Mouse (Mus musculus) CD4-positive, CD25-positive, alpha-beta regulatory T cell, adult 4 months (primary cell): ENCODE measurements around the gene Zfp961. TPM values are rescaled to one million over a fixed set of nuclear protein-coding genes. Genes with fewer than 3 reads are reported as not detected.
"Not testable (repeated sequence)": the region's sequence is repeated elsewhere in the genome, so short reads cannot be mapped to it uniquely, and the experiment has no call there.

ENCODE experiments used
- ATAC-seq: one replicate; pipeline ENCODE4 v1.8.0; 2017
- polyA plus RNA-seq, 2 experiments: library from polyadenylated mRNA; unstranded; fragments of 100-300 nt; shearing (Covaris generic); gene quantifications; one replicate each; pipeline ENCODE4 v1.2.1; 2017

The Zfp961 gene
- polyA plus RNA-seq, 2 experiments from 2014 or later, result 24.5 to 27.3 TPM

- no peak for ATAC-seq
These were observed 13.2 kb downstream of the Zfp961 start for GRCm38 (mm10) chr8:71964051-71964450.

GRCm38 (mm10) chr8:71965166-71965565 lies 14.3 kb downstream of the Zfp961 start:
- ATAC-seq, result no peak

- no peak for ATAC-seq
These were observed 15.6 kb downstream of the Zfp961 start for GRCm38 (mm10) chr8:71966411-71966810.

DNA sequence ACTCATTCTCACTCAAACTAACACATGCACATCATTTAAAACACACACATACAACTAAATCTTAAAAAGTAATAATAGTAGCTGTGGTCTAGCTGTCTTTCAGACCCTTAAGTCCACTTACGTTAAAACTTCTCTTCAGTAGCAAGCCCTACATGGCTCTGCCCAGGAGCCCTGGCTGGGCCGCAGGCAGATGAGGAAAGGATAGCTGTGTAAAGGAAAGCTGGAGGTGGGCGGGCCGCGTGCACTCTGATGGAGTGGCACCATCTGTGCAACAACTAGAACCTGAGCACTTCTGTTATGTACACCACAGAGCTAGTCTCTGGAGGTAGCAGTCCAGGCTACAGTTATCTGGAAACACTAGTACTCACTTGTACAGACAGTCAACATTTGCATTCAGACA lies 16.4 kb downstream of the Zfp961 start:
- ATAC-seq, result no peak

- no peak for ATAC-seq
These were observed 17.3 kb downstream of the Zfp961 start for GRCm38 (mm10) chr8:71968100-71968499.

DNA sequence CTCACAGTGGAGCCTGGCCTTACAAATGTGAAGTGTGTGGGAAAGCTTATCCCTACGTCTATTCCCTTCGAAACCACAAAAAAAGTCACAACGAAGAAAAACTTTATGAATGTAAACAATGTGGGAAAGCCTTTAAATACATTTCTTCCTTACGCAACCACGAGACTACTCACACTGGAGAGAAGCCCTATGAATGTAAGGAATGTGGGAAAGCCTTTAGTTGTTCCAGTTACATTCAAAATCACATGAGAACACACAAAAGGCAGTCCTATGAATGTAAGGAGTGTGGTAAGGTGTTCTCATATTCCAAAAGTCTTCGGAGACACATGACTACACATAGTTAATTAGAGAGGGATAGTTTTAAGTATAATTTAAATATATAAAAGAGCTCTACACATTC lies 17.8 kb downstream of the Zfp961 start:
- no peak for ATAC-seq

- ATAC-seq, result peak; percentile 37
These were observed 21.1 kb downstream of the Zfp961 start for GRCm38 (mm10) chr8:71971945-71972344.

DNA sequence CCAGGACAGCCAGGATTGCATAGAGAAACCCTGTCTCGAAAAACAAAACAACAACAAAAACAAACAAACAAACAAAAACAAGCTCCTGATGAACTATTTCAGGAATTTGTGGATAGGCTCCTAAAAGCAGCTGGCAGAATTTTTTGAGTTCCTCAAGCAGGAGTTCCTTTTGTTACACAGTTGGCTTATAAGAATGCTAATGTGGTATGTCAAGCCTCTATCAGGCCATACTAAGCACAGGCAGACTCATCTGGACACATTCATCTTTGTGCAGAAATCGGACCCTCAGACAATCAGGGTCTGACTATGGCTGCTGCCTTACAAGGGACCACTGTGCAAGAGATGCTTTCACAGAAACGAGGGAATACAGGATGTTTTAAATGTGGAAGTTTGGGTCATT lies 23.4 kb downstream of the Zfp961 start:
- no peak for ATAC-seq

DNA sequence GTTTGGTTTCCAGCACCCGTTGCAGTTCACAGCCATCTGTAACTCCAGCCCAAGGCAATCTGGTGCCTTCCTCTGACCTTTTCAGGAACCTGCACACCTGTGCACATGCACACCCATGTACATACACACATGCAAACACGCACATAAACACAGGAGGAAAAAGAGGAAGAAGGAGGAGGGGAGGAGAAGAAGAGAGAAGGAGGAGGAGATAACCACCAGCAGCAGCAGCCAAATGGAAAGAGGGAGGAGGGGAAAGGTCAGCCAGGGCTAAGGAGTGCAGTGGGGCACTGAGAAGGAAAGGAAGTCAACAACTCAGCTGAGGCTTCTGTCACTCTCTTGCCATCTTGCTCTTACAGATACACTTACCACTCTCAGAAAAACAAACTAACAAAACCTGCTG lies 30.2 kb downstream of the Zfp961 start:
- ATAC-seq, result no peak

DNA sequence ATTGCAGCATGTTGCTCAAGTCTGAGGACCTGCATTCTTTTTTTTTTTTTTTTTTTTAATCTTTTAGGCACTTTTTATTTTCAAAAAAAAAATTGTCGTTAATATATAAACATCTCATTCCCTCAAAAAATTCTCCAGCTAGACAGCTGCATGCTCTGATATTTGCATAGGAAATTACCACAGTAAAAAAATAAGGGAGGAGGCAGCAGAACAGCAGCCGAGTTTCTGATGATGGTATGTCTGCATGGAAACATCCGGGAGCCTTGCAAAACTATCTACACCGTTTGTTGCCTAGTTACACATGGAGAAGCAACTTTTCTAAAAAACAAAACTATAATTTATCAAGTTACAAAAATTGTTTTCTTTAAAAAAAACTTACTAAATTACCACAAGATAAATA lies 30.6 kb downstream of the Zfp961 start:
- ATAC-seq, result no peak

DNA sequence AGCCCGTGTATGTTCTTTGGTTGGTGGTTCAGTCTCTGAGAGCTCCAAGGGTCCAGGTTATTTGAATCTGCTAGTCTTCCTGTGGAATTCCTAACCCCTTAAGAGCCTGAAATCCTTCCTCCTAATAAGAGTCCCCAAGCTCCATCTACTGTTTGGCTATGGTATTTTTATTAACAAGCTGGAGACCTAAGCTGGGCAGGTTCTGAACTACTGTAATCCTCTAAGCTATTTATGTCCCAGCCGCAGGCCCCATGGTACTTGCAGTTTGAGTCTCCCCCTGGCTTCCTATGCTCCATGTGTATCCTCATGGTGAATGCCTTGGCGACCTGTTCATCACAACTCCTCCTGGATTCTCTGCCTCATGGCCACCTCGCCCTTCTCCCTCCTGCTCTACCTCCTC lies 33.8 kb downstream of the Zfp961 start:
- no peak for ATAC-seq

DNA sequence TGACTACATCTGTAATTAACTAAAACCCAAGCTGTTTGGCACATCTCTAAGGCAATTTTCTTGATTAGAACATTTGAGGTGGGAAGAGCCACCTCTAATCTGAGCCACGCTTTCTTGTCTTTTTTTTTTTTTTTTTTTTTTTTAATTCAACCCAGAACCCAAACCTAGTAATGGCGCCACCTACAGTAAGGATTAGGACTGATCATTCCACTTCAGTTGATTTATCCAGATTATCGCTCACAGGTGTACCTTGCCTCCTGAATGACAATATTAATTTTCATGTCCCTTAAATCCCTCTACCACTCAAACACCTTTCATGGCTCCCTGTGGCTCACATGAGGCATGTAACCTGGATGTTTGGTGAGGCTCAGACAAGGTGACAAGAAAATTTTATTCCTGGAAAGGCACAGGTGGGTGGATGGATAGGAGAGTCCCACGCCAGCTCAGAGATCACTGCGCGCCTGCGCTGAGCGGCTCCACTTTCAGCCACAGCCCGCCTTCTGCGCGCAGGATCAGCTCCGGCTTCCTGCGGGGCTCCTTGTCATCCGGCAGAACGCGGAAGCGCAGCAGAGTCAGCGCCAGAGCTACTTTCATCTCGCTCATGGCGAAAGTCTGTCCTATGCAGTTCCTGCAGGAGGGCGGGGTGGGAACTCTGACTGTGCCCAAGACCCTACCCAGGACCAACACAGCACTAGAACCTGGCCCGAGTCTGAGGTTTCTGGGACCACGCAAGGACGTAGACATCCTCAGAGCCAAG lies 37.5 kb downstream of the Zfp961 start:
- peak; percentile 81 for ATAC-seq

GRCm38 (mm10) chr8:71988867-71989599 lies 38.2 kb downstream of the Zfp961 start:
- no peak for ATAC-seq

DNA sequence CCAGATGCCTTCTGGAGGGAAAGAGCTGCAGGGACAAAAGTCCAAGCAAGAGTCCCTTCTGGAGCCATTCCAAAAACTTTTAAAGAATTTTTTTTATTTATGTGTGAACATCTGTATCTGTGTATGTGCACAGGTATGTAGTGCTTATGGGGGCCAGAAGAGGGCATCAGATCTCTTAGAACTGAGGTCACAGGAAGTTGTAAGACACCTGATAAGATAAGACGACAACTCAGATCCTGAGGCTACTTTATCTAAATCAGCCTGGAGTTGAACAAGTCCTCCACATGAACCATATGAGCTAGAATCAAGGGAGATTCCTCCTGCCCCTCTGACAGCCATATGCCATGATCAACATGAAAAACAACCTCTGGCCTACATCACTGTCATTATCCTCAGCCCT lies 48.6 kb downstream of the Zfp961 start:
- ATAC-seq, result no peak

GRCm38 (mm10) chr8:72000223-72000622 lies 49.4 kb downstream of the Zfp961 start:
- no peak for ATAC-seq

DNA sequence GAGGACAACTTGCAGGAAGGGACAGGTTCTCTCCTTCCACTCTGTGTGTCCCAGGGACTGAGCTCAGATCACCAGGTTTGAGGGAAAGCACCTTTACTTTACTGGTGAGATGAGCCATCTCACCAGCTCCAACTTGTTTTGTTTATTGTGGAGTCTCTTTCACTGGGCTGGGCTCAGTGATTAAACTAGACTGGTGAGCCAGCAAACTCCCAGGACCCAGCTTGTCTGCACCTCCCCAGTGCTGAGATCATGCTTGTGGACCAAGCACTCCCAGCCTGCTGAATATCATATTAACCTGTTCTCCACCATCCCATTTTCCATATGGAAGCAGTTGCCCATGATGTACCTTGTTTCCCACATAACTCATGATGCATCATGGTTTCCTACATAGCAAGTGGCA lies 52.1 kb downstream of the Zfp961 start:
- ATAC-seq, result no peak

DNA sequence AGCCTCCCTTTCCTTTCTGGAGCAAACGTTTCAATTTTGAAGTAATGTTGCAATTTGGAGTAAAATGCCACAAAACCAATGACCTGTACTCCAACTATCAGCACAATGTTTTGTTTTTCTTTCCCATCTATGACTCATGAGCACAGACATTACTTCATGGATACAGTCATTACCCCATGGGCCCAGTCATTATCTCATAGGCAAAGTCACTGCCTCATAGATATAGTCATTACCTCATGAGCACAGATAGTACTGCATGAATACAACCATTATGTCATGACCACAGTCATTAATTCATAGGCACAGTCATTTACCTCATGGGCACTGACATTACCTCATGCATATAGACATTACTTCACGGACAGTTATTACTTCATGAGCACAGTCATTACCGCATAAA lies 55.1 kb downstream of the Zfp961 start:
- ATAC-seq, result no peak

GRCm38 (mm10) chr8:72006763-72007162 lies 55.9 kb downstream of the Zfp961 start:
- ATAC-seq, result no peak

GRCm38 (mm10) chr8:72008134-72008641 lies 57.4 kb downstream of the Zfp961 start:
- ATAC-seq, result no peak

DNA sequence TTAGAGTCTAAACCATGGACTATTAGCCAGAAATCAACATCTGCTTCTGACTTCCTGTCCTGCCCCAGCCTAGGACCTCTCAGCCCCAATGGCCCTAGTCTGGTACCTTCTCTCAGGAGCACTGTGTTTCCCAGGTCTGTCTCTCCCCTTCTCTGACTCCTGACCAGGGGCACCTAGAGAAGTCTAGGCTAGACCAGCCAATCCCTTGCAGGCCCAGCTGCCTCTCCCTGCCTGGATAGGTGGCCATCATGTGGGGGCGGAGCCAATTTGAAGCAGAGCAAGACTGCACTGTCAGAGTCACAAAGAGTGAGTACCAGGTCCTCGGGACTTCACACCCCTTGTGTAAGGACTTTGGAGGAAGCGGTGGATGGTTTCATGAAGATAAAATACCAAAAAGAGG lies 58.6 kb downstream of the Zfp961 start, which contains the start of gene Cyp4f18:
Gene Cyp4f18, minus strand, starts transcription at position 154 of the 400 bp plus-strand sequence.
- no peak for ATAC-seq

- ATAC-seq, result not testable (repeated sequence)
These were observed 62.8 kb downstream of the Zfp961 start for GRCm38 (mm10) chr8:72013506-72014228.

DNA sequence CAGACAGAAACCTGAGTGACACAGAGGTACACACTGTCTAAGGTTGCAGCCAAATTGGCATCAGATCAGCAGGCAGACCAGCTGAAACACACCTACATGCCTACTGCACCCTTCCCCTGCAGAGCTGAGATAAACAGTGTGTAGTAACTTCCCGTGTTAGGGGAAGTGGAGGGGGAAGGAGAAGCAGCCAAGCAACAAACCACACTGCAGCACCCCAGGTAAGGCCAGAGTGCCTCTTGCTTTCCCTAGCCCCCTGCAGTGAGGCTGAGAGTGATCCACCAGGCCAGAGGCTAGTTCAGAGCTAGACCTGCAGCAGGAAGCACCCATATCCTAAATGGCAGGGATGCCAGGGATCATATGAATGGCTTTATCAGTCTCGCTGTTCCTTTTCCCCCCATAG lies 66.5 kb downstream of the Zfp961 start:
- peak; percentile 41 for ATAC-seq

- ATAC-seq, result no peak
These were observed 67.3 kb downstream of the Zfp961 start for GRCm38 (mm10) chr8:72018141-72018540.
